Mouse (Mus musculus) erythroblast, embryonic 14.5 days (primary cell): ENCODE data around the gene Slc16a8. TPM values are rescaled to one million over a fixed set of nuclear protein-coding genes. Genes with fewer than 3 reads are reported as not detected.

Experiments
- H3K27me3 ChIP-seq: 2 replicates; pipeline ENCODE4 v1.6.1; 2012; ENCODE audit warnings: inconsistent platforms; ENCODE audit not compliant: control insufficient read depth
- H3K36me3 ChIP-seq: 2 replicates; pipeline ENCODE4 v1.6.1; 2012; ENCODE audit warnings: mild to moderate bottlenecking, inconsistent platforms; ENCODE audit not compliant: control insufficient read depth
- H3K4me1 ChIP-seq: 2 replicates; pipeline ENCODE4 v1.6.1; 2012; ENCODE audit warnings: inconsistent platforms; ENCODE audit not compliant: control insufficient read depth
- H3K4me3 ChIP-seq: replicated peaks from 2 replicates; pipeline ENCODE3; 2012; ENCODE audit warnings: moderate library complexity, mild to moderate bottlenecking, inconsistent platforms
- H3K9me3 ChIP-seq: 2 replicates; pipeline ENCODE4 v1.6.1; 2012; ENCODE audit warnings: low read length, inconsistent platforms, mixed read lengths; ENCODE audit not compliant: control insufficient read depth
- GATA1 ChIP-seq: IDR thresholded peaks from 2 replicates; pipeline ENCODE4 v1.6.1; 2012; ENCODE audit warnings: low read length, inconsistent platforms, mixed read lengths
- TAL1 ChIP-seq: IDR thresholded peaks from 3 replicates; pipeline ENCODE4 v1.6.1; 2012; ENCODE audit warnings: low read length, inconsistent platforms, mixed read lengths
- polyA plus RNA-seq: library from polyadenylated mRNA; stranded (reverse); fragments of >175 nt; gene quantifications from 2 replicates; pipeline ENCODE4 v1.2.3, GENCODE M21; 2012

Gene Slc16a8
- not detected in 2 replicates for polyA plus RNA-seq

- no peaks in the 10 kb centered on the region for H3K36me3 ChIP-seq
- H3K9me3 ChIP-seq: no peaks in the 10 kb centered on the region
- H3K4me1 ChIP-seq: peaks cover 4% of the 10 kb centered on the region
- TF ChIP-seq GATA1 (no peak), TAL1 (no peak)
- H3K4me3 ChIP-seq: no peak within 1 kb of the TSS
- peaks cover 55% of the 10 kb centered on the region for H3K27me3 ChIP-seq
These were observed at the start of gene Slc16a8 for GRCm38 (mm10) chr15:79254661-79255060. Gene Slc16a8 (minus strand): TSS chr15:79254761.

GRCm38 (mm10) chr15:79303725-79304124, 49.2 kb upstream of the Slc16a8 start:
- Histone ChIP-seq H3K27me3 (no peaks in the 10 kb centered on the region), H3K36me3 (peaks cover 81% of the 10 kb centered on the region), H3K4me3 (no peak overlapping the region), H3K4me1 (no peaks in the 10 kb centered on the region), H3K9me3 (no peaks in the 10 kb centered on the region)
- TF ChIP-seq GATA1: no peak
- TF ChIP-seq TAL1: no peak

GRCm38 (mm10) chr15:79299563-79300155, 45.1 kb upstream of the Slc16a8 start:
- Histone ChIP-seq H3K4me3 (no peak overlapping the region), H3K36me3 (peaks cover 56% of the 10 kb centered on the region), H3K9me3 (no peaks in the 10 kb centered on the region), H3K27me3 (no peaks in the 10 kb centered on the region), H3K4me1 (no peaks in the 10 kb centered on the region)
- TF ChIP-seq TAL1 (no peak), GATA1 (no peak)

GRCm38 (mm10) chr15:79298553-79298952, 44.0 kb upstream of the Slc16a8 start:
- TF ChIP-seq TAL1 (no peak), GATA1 (no peak)
- Histone ChIP-seq H3K36me3 (peaks cover 48% of the 10 kb centered on the region), H3K4me1 (no peaks in the 10 kb centered on the region), H3K4me3 (no peak overlapping the region), H3K27me3 (no peaks in the 10 kb centered on the region), H3K9me3 (no peaks in the 10 kb centered on the region)

GRCm38 (mm10) chr15:79292779-79293178, 38.2 kb upstream of the Slc16a8 start:
- no peak for TF ChIP-seq GATA1
- no peak for TF ChIP-seq TAL1
- H3K9me3 ChIP-seq: no peaks in the 10 kb centered on the region

GRCm38 (mm10) chr15:79290340-79290739, 35.8 kb upstream of the Slc16a8 start:
- H3K27me3 ChIP-seq: no peaks in the 10 kb centered on the region
- no peaks in the 10 kb centered on the region for H3K9me3 ChIP-seq
- TF ChIP-seq TAL1 (no peak), GATA1 (no peak)
- peaks cover 49% of the 10 kb centered on the region for H3K36me3 ChIP-seq
- H3K4me1 ChIP-seq: no peaks in the 10 kb centered on the region
- no peak overlapping the region for H3K4me3 ChIP-seq

More at GRCm38 (mm10) chr15:79292779-79293178, 38.2 kb upstream of the Slc16a8 start:
- H3K4me3 ChIP-seq: no peak overlapping the region
- H3K27me3 ChIP-seq: no peaks in the 10 kb centered on the region
- H3K4me1 ChIP-seq: no peaks in the 10 kb centered on the region
- peaks cover 42% of the 10 kb centered on the region for H3K36me3 ChIP-seq

GRCm38 (mm10) chr15:79289441-79289840, 34.9 kb upstream of the Slc16a8 start:
- Histone ChIP-seq H3K4me1 (no peaks in the 10 kb centered on the region), H3K36me3 (peaks cover 49% of the 10 kb centered on the region), H3K9me3 (no peaks in the 10 kb centered on the region), H3K4me3 (no peak overlapping the region), H3K27me3 (no peaks in the 10 kb centered on the region)
- no peak for TF ChIP-seq GATA1
- TF ChIP-seq TAL1: no peak

- peaks cover 46% of the 10 kb centered on the region for H3K36me3 ChIP-seq
- no peak for TF ChIP-seq TAL1
- no peak for TF ChIP-seq GATA1
These were observed 33.8 kb upstream of the Slc16a8 start for GRCm38 (mm10) chr15:79288387-79288786.

GRCm38 (mm10) chr15:79287091-79287490, 32.5 kb upstream of the Slc16a8 start:
- no peak overlapping the region for H3K4me3 ChIP-seq
- no peaks in the 10 kb centered on the region for H3K27me3 ChIP-seq
- peaks cover 5% of the 10 kb centered on the region for H3K4me1 ChIP-seq
- TF ChIP-seq GATA1: no peak
- TF ChIP-seq TAL1: no peak
- no peaks in the 10 kb centered on the region for H3K9me3 ChIP-seq
- peaks cover 44% of the 10 kb centered on the region for H3K36me3 ChIP-seq

More at GRCm38 (mm10) chr15:79288387-79288786, 33.8 kb upstream of the Slc16a8 start:
- Histone ChIP-seq H3K4me3 (no peak overlapping the region), H3K9me3 (no peaks in the 10 kb centered on the region), H3K4me1 (no peaks in the 10 kb centered on the region), H3K27me3 (no peaks in the 10 kb centered on the region)

- Histone ChIP-seq H3K4me3 (no peak overlapping the region), H3K27me3 (no peaks in the 10 kb centered on the region), H3K4me1 (peaks cover 15% of the 10 kb centered on the region), H3K9me3 (no peaks in the 10 kb centered on the region), H3K36me3 (peaks cover 39% of the 10 kb centered on the region)
- TF ChIP-seq GATA1: no peak
- no peak for TF ChIP-seq TAL1
These were observed 31.6 kb upstream of the Slc16a8 start for GRCm38 (mm10) chr15:79286141-79286540.
